Mouse (Mus musculus): ENCODE measurements around the gene Sohlh1. TPM values are rescaled to one million over a fixed set of nuclear protein-coding genes. Genes with fewer than 3 reads are reported as not detected.

Gene Sohlh1
- polyA plus RNA-seq (2015; fragmentation: Nextera tagmentation; extraction: Ambion mirVana), result 0.19 and 0.25 TPM in 2 replicates

DNA sequence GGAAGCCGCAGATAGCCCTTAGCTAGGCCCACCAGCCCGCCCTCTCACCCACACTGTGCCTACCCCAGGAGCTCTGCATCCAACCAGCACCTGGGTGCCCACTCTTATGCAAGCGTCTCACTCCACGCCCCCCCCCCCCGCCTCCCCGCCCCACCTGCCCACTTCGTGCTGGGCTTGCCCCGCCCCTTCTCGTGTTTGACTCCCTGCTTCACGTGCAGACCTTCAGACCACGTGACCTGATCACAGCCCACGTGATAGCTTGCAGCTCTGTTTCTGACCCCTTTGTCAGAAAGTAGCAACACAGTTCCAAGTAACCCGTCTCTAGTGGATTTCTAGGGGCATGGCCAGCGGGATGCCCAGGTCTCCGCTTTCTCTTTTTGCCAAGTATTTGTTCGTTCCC is at the start of gene Sohlh1:
Sohlh1 (minus strand) TSS at position 23 of the 400 bp plus-strand sequence.
- no peak for DNase-seq (ENCODE audit: low spot score)

DNA sequence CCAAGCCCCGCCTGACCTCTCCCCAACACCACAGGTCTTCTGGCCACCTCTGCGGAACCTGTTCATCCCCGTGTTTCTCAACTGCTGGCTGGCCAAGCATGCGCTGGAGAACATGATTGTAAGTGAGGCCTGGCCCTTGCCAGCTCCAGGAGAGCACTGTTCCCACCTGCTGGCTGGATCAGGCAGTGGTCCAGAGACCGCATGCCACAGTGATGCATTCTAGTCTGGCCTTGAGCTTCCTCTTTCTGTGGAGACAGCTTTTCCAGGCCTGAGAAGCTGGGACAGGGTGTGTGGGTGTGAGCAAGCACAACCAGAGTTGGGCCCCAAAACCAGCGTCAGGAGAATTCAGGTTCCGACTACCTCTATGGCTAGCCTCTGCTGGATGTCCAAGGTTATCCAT is 45.4 kb upstream of the Sohlh1 start:
- no peak for DNase-seq (ENCODE audit: low spot score)

DNA sequence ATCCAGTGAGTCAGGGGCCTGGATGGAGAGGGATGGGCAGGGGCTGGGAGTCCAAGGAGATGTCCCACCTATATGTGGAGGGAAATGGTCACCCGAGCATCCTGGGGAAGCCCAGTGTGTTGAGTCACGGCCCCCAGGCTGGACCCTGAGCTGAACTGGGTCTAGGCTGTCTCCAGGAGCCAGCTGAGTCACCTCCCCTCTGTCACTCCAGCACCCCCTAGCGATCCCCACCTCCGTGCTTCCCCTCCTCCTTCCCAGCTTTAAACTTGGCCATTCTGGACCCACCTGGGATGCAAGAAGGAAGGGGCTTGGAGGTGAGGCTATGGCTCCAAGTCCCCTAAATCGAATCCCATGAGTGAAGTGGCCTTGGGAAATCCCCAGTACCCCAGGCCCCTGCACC is 41.1 kb upstream of the Sohlh1 start:
- no peak for DNase-seq (ENCODE audit: low spot score)

DNA sequence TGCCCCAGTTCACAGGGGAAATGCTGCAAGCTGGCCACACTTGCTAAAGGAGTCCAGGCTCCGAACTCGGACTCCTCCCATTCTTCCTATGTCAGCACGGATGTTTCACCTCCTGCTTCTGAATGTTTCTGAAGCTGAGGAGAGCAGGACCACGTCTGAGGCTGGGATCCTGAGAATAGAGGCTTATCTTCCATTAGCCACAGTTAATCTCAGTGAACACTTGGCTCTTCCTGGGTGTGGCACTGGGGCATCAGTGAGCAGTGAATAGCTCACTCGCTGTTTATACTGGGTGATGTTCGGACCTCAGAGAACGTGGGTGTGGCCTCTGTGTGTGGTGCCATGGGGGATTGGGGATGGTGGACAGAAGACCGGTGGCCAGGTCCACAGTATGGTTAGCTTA is 40.2 kb upstream of the Sohlh1 start:
- no peak for DNase-seq (ENCODE audit: low spot score)

DNA sequence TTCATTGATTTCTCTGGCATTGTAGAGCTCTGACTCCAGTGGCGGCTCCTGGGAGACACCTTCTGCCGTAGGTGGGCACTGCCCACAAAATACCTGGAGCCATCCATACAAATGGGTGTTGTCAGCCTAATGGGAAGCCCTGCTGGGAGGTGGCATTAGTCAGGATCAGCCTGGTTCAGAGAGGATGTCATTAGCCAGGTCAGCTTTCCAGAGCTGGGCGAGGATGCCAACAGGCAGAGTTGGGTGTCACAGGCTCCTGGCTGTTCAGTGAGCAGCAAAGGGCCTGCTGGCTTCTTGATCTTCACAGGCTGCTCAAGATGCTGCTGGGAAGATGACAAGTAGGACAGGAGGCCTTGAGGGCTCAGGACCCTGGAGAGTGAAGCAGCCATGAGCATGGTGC is 37.7 kb upstream of the Sohlh1 start:
- DNase-seq (ENCODE audit: low spot score), result no peak

DNA sequence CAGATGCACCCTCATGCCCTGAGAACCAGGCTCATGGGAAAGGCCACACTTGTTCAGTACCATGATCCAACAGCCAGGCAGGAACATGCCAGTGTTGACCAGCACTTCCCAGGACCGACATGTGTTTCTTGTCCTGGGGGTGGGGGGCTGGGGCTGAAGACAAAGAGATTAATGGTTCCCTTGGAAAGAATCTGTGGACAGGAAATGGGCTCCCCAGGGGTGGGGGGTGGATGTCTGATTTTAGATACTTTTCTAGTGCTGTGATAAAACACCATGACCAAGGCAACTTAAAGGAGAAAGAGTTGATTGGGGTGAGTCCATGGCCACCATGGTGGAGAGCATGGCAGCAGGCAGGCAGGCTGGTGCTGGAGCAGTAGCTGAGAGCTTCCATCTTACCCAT is 35.2 kb upstream of the Sohlh1 start:
- DNase-seq (ENCODE audit: low spot score), result no peak

DNA sequence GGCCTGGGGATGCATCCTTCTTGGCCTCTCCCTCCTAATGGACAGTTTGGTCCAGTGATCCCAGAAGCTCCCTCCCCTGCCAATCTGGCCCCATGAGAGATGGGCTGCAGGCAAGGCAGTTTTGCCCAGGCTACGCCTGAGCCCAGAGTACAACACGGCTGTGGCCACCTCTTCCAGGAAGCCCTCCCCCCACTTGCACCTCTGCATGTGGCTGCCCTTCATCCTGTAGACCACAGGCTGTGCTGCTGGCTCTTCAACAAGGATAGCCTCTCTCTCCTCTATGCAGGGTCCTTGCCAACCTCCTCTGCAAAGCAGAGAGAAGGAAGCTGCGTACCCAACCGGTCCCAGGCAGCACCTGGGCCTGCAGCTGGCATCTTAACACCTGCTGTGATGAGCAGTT is 32.0 kb upstream of the Sohlh1 start:
- no peak for DNase-seq (ENCODE audit: low spot score)

DNA sequence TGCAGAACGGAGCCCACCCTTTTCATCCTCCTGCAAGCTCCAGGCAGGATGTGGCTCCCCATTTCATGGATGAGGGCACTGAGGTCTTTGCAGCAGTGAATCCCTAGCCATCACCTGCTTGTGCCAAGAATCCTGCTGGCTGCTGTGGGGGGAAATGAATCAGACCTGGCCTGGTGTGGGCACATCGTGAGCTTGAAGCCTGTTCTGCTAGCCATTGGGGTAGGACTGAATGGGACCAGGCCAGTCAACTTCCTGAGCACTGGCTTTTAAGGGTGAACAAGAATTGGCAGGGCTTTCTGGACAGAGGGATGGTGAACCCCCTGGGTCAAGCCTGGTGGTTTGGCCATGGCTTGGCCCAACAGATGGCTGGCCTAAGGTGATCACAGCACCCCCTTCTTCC is 31.5 kb upstream of the Sohlh1 start:
- DNase-seq (ENCODE audit: low spot score), result no peak

DNA sequence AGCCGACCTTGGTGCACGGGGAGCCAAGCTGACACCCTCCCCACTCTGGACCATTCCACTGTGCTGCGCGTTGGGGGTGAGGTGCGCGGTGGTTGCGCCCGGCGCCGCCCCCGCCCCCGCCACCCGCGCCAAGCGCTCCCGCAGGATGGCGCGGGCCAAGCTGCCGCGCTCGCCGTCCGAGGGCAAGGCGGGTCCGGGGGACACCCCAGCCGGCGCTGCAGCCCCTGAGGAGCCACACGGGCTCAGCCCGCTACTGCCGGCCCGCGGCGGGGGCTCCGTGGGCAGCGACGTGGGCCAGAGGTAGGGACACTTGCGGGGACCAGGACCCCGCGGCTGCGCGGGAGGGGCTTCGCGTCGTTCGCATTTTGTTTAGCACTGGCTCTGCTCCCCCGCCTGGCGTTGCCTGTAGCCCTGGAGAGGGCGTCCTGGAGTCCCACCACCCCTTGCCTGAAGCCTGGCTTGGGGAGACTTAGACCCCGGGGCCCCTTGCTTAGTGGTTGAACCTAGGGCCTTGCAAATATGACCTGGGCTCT is 30.8 kb upstream of the Sohlh1 start:
- no peak for DNase-seq (ENCODE audit: low spot score)

DNA sequence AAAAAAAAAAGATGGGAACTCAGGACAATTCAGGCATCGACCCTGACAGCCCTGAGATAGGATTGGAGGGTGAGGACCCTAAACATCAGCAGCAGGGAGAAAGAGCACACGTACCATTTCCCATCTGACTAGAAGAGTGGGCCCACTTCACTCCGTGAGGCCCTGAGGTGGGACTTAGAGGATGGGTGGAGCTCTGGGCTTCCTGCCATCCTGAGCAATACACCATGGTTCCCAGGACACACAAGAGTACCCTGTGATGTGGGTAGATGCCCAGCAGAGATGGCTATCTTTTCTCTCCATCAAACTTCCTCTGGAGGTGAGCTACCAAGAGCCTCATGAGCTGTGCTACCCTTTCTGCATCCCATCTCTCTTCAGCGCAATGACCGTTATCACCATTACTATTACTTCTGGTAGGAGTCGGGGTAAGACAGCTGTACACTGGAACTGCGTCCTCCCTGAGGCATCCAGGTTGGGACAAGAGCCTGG is 30.2 kb upstream of the Sohlh1 start:
- DNase-seq (ENCODE audit: low spot score), result no peak

DNA sequence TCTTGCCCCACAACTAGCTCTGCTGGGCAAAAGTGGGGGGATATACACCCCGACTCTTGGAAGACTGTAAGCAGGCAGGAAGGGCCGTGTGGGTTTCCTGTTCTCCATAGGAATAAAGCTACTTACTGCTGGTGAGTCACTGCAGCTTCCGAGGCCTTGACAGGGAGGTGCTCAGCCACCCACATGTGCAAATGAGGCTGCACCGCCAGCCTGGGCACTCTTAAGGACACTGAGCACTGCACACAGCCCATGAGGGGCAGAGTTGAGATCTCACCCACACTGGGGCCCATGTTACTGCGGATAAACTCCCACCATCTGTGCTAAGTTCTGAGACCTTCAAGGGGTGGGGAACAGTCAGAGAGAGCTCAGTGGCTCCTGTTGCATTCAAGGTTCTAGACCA is 19.6 kb upstream of the Sohlh1 start:
- no peak for DNase-seq (ENCODE audit: low spot score)

DNA sequence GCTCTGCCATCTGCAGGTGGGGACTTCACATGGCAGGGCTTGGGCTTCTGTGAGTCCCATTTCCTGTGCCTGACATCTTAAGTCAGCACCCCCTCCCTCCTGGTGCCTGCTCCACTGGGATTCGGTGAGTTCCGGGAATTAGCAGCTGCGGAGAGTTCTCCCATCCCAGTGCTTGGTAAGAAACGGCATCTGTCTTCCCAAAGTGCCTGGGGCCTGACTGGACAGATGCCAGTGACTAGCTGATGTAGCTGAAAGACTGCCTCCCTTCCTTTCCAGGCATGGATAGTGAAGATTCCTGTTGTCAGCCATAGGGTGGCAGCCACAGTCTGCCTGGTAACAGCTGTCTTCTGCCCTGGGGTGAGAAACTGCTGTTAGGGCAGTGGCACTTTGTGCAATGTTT is 18.4 kb upstream of the Sohlh1 start:
- no peak for DNase-seq (ENCODE audit: low spot score)

DNA sequence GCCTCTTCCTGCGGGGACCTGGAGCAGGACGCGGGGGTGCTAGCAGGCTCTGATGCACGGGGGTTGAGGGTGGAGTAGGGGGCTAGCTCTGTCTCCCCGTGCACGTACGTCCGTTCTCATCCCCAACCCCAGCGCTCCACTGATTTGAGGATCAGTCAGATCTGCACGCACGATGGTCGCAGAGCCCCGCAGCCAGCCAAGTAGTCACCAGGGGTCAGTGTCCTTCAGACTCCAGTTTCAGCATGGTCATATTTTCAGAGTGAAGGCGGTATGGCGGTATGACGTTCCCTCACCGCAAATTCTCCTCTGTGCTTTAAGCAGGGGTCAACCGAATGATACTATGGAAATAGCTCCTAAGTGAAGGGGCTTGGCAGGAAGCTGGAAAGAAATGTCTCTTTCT is 17.2 kb upstream of the Sohlh1 start:
- DNase-seq (ENCODE audit: low spot score), result no peak

DNA sequence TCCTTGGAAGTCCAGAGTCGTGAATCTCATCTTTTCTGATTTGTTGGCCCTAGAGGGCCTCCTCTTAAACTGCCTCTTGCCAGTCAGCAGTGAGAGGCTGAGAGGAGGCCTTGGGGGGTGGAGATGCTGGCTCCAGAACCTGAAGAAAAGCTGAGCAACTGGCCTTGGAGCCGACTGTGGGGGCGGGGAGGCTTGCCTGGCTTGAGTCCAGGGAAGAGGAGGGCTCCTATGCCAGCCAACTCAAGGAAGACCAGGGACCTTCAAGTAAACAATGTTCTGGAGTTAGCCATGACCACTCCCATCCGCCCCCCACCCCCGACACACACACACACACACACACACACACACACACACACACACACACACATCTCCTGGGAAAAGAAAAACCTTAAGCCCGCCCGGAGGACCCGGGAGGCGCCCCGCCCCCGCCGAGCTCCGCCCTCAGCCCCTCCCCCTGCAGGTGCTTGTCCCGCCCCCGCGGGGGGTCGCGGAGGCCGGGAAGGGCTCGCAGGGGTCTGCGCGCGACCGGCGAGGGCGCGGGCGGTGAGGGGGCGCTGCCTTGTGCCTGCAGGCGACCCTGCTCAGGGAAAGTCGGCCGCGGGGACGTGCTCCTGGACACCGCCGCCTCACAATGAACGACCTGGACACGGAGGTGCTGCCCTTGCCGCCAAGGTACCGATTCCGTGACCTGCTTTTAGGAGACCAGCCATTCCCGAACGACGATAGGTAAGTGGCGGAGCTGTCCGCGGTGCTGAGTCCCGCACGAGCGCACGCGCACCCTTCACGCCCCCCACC is 16.5 kb upstream of the Sohlh1 start, which contains the start of gene Kcnt1:
Kcnt1 (plus strand) TSS at position 398 of the 795 bp plus-strand sequence.
- no peak for DNase-seq (ENCODE audit: low spot score)

DNA sequence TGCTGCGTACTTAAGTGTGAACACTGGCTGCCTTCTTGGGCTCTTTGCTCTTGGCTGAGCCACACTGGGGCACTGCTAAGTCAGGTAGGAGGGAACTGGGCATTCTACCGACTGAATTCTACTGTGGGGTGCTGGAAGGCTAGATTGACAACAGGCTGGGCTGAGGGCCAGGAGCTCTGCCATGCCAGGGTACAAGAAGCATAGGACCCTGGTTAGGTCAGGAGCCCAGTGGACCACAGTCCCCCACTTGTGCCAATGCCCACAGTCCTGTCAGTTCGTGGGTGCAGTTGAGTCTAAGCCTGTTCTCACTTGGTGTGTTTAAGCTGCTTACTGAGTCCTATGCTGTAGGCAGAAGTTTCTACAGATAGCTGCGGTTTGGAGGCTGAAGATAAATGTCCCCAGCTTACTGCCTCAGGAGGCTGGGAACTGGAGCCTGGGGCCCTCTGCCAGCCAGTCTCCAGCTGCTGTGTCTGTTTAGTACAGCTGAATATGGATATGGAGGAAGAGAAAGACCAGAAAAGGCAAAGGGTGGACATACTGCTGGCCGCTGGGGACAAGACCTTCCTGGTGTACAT is 15.7 kb upstream of the Sohlh1 start:
- DNase-seq (ENCODE audit: low spot score), result no peak

DNA sequence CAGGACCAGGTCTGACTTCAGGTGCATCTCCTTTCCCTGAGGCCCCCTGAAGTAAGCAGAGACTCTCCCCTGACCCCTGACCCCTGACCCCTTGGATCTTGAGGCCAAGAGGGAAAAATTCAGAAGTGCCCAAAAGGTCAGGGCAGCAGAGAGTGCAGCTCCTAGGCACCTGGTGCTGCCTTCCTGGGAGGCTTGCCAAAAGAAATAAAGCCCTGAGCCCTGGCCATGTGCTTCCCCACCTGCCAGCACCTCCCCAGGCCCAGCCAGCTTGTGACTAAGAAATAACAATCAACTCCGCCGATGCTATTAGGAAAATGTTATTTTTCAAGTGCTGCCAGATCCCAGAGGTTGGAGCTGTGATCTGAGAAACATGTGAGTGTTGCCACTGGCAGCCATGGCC is 15.0 kb upstream of the Sohlh1 start:
- DNase-seq (ENCODE audit: low spot score), result no peak

DNA sequence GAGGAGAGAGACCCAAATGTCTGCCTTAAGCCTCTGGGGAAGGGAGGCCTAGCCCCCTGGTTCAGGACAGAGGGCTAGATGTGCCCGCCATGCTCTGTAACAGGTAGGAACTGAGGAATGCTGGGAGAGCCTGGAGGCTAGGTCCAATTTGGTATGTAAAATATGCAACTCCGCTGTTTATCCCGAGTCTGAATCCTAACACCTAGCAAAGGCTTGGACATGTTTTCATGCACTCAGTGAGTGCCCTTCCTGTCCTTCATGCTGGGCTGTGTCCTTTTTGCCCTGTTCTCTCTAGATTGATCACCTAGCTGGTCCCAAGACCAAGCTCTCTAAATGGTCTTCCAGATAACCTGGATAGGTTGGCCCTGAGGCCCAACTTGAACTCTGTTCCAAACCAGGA is 12.8 kb upstream of the Sohlh1 start:
- no peak for DNase-seq (ENCODE audit: low spot score)

DNA sequence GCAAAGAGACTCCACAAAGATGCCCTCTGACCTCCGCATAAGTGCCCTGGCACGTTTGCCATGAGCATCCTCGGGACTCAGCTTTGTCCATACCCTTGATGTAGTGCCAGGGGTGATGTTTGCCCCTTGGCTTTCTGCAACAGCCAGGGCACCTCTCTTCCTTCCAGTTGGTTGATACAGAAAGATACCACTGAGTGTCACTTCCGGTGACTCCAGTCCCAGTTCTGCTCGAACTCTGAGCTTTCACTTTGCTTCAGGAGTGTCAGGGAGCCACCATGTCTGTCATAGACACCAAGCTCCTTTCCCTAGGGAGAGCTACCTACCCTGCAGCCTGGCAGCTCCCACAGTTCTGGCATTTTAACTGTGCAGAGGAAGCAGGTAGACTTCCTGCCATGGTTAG is 7.0 kb upstream of the Sohlh1 start:
- DNase-seq (ENCODE audit: low spot score), result no peak

DNA sequence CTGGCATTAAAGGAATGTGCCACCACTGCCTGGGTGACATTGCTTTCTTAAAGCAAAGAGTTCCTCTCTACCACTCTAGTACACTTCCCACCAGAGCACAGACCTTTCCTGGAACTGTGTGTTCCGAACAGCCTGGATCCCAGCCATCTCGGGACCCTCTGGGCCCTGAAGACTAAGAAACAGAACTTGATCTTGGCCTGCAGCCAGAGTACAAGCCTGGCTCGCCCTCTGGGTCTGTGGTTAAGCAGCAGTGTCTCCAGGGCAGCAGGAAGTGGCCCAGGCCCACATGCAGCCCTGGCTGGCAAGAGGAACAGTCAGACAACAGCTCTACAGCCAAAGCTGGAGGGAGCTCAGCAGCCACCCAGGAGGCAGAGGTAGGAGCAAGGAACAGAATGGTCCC is 5.6 kb upstream of the Sohlh1 start:
- DNase-seq (ENCODE audit: low spot score), result peak; percentile 9

DNA sequence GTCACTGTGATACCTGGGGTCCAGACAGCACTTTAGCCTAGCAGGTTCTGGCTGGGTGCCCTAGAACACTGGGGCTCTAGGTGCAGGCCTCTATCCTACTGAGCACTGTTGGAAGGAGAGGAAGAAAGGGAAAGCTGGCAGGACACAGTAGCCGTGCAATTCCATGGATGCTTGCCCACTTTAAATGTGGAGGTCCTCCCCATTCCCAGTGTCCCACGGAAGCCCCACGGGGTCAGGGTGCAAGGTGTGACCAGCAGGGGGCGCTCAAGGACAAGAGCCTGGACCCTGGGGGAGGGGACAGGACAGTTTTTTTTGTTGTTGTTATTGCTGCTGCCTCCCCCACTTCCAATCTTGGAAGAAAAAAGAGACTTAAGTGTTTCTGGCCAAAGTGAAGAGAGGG is 3.3 kb upstream of the Sohlh1 start:
- peak; percentile 38 for DNase-seq (ENCODE audit: low spot score)

DNA sequence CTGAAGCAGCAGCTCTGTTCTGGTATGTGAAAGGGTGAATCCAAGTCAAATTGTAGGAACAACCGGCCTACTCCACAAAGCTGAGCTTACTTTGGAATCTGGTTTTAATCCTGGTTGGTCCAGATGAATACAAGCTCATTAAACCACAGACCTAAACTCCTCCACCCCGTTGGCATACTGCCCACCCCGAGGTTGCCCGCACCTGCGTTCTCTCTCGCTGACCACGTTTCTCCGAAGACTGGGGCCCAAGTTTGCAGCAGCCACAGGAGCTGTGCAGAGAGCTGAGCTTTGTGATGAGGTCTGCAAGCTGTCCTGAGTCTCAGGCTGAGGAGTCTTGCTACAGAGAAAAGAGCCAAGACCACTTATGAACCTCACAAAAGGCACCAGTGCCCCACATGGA is 532 bp downstream of the Sohlh1 start:
- no peak for DNase-seq (ENCODE audit: low spot score)

DNA sequence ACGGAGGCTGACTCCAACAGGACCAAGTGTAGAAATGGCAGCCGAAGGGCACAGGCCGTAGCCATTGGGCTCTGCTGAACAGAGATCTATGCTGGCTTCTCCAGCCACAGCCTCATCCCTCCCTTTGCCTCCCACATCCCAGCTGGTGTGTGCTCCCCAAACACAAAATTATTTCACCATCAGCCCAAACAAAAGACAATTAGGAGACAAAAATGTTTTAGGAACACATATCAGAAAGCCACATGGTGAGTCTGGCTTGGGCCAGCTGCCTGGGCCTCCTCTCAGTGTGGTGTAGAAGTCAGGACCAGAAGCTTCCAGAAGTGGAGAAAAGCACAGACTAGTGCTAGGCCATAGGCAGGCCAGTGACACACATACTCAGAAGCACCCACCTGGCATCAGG is 3.0 kb downstream of the Sohlh1 start:
- DNase-seq (ENCODE audit: low spot score), result no peak

DNA sequence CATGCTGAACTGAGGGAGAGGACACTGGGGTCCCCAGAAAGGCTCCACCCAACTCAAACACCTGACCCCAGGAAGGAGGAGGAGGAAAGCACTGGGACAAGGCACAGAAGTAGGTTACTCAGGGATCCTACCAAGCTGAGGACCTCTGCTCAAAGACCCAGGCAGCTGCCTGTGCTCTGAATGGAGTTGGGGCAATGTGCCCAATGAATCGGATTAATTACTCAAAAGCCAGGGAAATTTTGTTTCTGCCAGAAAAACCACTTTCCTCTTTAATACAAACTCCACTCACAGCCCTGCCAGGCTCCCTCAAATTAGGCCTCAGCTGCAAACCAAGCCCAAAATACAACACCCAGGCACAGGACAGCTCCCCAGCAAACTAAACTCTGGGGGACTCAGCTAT is 4.3 kb downstream of the Sohlh1 start:
- DNase-seq (ENCODE audit: low spot score), result no peak
